Mouse (Mus musculus): ENCODE data around the gene Ptpn14. TPM values are rescaled to one million over a fixed set of nuclear protein-coding genes. Genes with fewer than 3 reads are reported as not detected.

Gene Ptpn14
- polyA plus RNA-seq, 1 experiment from 2014 or later: 7.2 TPM

- Histone ChIP-seq H3K36me3 (peaks cover 59% of the 10 kb centered on the region), H3K27me3 (ENCODE audit: insufficient read depth, poor library complexity, severe bottlenecking) (no peaks in the 10 kb centered on the region), H3K4me1 (peaks cover 37% of the 10 kb centered on the region), H3K27ac (no peak overlapping the region), H3K4me3 (no peak overlapping the region), H3K9me3 (no peaks in the 10 kb centered on the region)
- 61% methylated on average over 7 of the region's 7 CpGs for WGBS
- DNase-seq (ENCODE audit: low spot score): no peak
These were observed 154.8 kb downstream of the Ptpn14 start for GRCm38 (mm10) chr1:189882886-189883285.

- Histone ChIP-seq H3K4me3 (no peak overlapping the region), H3K36me3 (peaks cover 59% of the 10 kb centered on the region), H3K4me1 (peaks cover 43% of the 10 kb centered on the region), H3K9me3 (no peaks in the 10 kb centered on the region), H3K27ac (peak overlapping the region; percentile 3; the same call in 1 of the 2 replicates), H3K27me3 (ENCODE audit: insufficient read depth, poor library complexity, severe bottlenecking) (no peaks in the 10 kb centered on the region)
- WGBS: 49% methylated on average over 17 of the region's 18 CpGs
- DNase-seq (ENCODE audit: low spot score): no peak
These were observed 155.6 kb downstream of the Ptpn14 start for GRCm38 (mm10) chr1:189883531-189884170.

GRCm38 (mm10) chr1:189884951-189885350, 156.9 kb downstream of the Ptpn14 start:
- Histone ChIP-seq H3K27ac (0 out of 2 replicates have a peak overlapping the region, but pooled peaks have one; percentile 24), H3K9me3 (no peaks in the 10 kb centered on the region), H3K27me3 (ENCODE audit: insufficient read depth, poor library complexity, severe bottlenecking) (no peaks in the 10 kb centered on the region), H3K36me3 (peaks cover 56% of the 10 kb centered on the region), H3K4me3 (no peak overlapping the region), H3K4me1 (peaks cover 43% of the 10 kb centered on the region)
- no peak for DNase-seq (ENCODE audit: low spot score)
- WGBS: 74% methylated on average over 13 of the region's 13 CpGs

GRCm38 (mm10) chr1:189885975-189886374, 157.9 kb downstream of the Ptpn14 start:
- Histone ChIP-seq H3K36me3 (peaks cover 48% of the 10 kb centered on the region), H3K9me3 (no peaks in the 10 kb centered on the region), H3K27me3 (ENCODE audit: insufficient read depth, poor library complexity, severe bottlenecking) (no peaks in the 10 kb centered on the region), H3K4me3 (no peak overlapping the region), H3K27ac (0 out of 2 replicates have a peak overlapping the region, but pooled peaks have one; percentile 2), H3K4me1 (peaks cover 43% of the 10 kb centered on the region)
- 73% methylated on average over 6 of the region's 6 CpGs for WGBS
- DNase-seq (ENCODE audit: low spot score): no peak

DNA sequence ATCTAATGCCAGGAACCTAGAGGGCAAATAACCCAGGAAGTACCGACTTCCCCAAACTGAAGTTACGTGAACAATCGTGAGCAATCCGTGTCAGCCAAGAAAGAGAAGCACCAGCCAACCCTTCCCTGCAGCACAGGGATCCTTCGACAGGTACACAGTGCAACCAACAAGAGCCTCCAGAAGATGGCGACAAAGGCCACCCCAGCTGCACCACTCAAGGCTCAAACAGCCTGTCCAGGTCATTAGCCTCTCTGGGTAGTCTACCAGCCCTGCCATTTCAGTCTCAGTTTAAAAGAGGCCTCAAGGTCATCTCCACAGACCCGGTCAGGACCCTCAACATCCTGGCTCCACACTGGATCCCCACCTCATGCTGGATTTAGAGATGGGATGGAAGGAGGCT, 159.4 kb downstream of the Ptpn14 start:
- no peaks in the 10 kb centered on the region for H3K27me3 ChIP-seq (ENCODE audit: insufficient read depth, poor library complexity, severe bottlenecking)
- 35% methylated on average over 7 of the region's 7 CpGs for WGBS
- no peaks in the 10 kb centered on the region for H3K9me3 ChIP-seq
- H3K36me3 ChIP-seq: peaks cover 45% of the 10 kb centered on the region
- peak overlapping the region; percentile 67 for H3K27ac ChIP-seq
- peaks cover 50% of the 10 kb centered on the region for H3K4me1 ChIP-seq
- peak; percentile 85 for DNase-seq (ENCODE audit: low spot score)
- H3K4me3 ChIP-seq: no peak overlapping the region

DNA sequence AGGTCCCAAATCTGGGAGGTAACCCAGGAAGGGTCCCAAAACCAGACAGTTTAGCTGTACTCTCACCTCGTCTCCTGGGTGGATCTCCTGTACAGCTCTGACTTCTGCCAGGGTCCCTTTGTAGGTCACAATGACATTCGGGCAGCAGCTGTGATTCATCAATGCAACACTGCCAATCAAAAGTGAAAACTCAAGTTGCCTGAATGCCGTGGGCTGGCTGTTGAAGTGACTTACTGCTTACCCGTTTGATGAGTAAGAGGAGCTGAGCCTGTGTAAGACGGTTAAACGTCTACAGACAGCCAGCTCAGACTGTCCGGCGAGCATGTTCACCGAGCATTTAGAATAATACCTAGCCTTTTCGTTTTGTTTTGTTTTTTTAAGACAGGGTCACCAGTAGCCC, 160.7 kb downstream of the Ptpn14 start:
- Histone ChIP-seq H3K36me3 (peaks cover 56% of the 10 kb centered on the region), H3K4me1 (peaks cover 41% of the 10 kb centered on the region), H3K4me3 (no peak overlapping the region), H3K27ac (peak overlapping the region; percentile 67; the same call in 1 of the 2 replicates), H3K27me3 (ENCODE audit: insufficient read depth, poor library complexity, severe bottlenecking) (no peaks in the 10 kb centered on the region), H3K9me3 (no peaks in the 10 kb centered on the region)
- DNase-seq (ENCODE audit: low spot score): no peak
- 56% methylated on average over 10 of the region's 10 CpGs for WGBS

- Histone ChIP-seq H3K36me3 (peaks cover 64% of the 10 kb centered on the region), H3K9me3 (no peaks in the 10 kb centered on the region), H3K4me1 (peaks cover 35% of the 10 kb centered on the region), H3K4me3 (no peak overlapping the region), H3K27ac (no peak overlapping the region), H3K27me3 (ENCODE audit: insufficient read depth, poor library complexity, severe bottlenecking) (no peaks in the 10 kb centered on the region)
- 89% methylated on average over 9 of the region's 9 CpGs for WGBS
- DNase-seq (ENCODE audit: low spot score): no peak
These were observed 166.1 kb downstream of the Ptpn14 start for GRCm38 (mm10) chr1:189894191-189894590.

GRCm38 (mm10) chr1:189897861-189898260, 169.8 kb downstream of the Ptpn14 start:
- peaks cover 44% of the 10 kb centered on the region for H3K4me1 ChIP-seq
- no peaks in the 10 kb centered on the region for H3K9me3 ChIP-seq
- 71% methylated on average over 9 of the region's 9 CpGs for WGBS
- H3K4me3 ChIP-seq: no peak overlapping the region
- H3K36me3 ChIP-seq: peaks cover 61% of the 10 kb centered on the region
- no peak for DNase-seq (ENCODE audit: low spot score)
- H3K27ac ChIP-seq: no peak overlapping the region
- no peaks in the 10 kb centered on the region for H3K27me3 ChIP-seq (ENCODE audit: insufficient read depth, poor library complexity, severe bottlenecking)

DNA sequence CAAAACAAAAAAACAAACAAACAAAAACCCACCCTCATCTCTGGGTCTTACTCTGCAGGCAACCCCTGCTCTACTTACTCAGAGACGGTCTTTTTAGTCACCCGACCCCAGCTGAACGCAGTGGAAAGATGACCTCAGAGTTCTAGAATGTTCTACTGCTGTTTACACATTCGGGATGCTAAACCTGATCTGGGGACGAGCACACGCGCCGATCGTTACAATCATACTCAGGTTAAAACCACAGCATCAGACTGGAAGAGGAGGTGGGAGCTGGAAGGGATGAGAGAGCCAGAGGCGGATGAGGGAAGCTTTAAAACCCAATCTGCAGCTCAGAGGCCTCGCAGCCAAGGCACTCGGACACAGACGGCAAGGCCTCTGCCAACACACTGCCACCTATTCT, 170.6 kb downstream of the Ptpn14 start:
- Histone ChIP-seq H3K27me3 (ENCODE audit: insufficient read depth, poor library complexity, severe bottlenecking) (no peaks in the 10 kb centered on the region), H3K4me3 (no peak overlapping the region), H3K9me3 (no peaks in the 10 kb centered on the region), H3K27ac (peak overlapping the region; percentile 4; the same call in 1 of the 2 replicates), H3K36me3 (peaks cover 53% of the 10 kb centered on the region), H3K4me1 (peaks cover 51% of the 10 kb centered on the region)
- no peak for DNase-seq (ENCODE audit: low spot score)
- 71% methylated on average over 13 of the region's 13 CpGs for WGBS

DNA sequence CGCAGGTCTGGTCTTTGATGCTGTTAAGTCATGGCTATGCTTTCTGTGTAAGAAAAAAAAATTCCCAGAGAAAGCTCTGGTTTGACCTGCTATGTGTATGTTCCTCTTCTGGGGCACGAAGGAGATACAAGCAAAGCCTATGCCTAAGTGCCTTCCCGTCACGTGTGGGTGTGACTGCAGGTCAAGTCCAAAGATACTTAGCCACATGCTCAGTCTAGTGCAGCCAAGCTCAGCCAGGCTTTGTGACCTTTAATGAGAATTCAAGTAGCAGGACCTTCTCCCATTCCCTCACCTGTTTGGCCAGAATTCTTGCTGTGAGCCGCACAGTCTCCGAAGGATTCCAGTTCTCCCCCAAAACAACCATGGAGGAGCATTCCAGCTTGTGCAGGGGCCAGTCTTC, 171.5 kb downstream of the Ptpn14 start:
- H3K4me3 ChIP-seq: no peak overlapping the region
- no peak for DNase-seq (ENCODE audit: low spot score)
- H3K36me3 ChIP-seq: peaks cover 45% of the 10 kb centered on the region

GRCm38 (mm10) chr1:189902413-189902812, 174.3 kb downstream of the Ptpn14 start:
- WGBS: 93% methylated on average over 9 of the region's 9 CpGs
- Histone ChIP-seq H3K36me3 (peaks cover 30% of the 10 kb centered on the region), H3K9me3 (no peaks in the 10 kb centered on the region), H3K4me3 (no peak overlapping the region), H3K27me3 (ENCODE audit: insufficient read depth, poor library complexity, severe bottlenecking) (no peaks in the 10 kb centered on the region), H3K4me1 (peaks cover 54% of the 10 kb centered on the region), H3K27ac (no peak overlapping the region)
- no peak for DNase-seq (ENCODE audit: low spot score)

More for the DNA sequence above, 171.5 kb downstream of the Ptpn14 start:
- Histone ChIP-seq H3K4me1 (peaks cover 49% of the 10 kb centered on the region), H3K9me3 (no peaks in the 10 kb centered on the region), H3K27ac (peak overlapping the region; percentile 60; the same call in 1 of the 2 replicates), H3K27me3 (ENCODE audit: insufficient read depth, poor library complexity, severe bottlenecking) (no peaks in the 10 kb centered on the region)
- 79% methylated on average over 6 of the region's 6 CpGs for WGBS

DNA sequence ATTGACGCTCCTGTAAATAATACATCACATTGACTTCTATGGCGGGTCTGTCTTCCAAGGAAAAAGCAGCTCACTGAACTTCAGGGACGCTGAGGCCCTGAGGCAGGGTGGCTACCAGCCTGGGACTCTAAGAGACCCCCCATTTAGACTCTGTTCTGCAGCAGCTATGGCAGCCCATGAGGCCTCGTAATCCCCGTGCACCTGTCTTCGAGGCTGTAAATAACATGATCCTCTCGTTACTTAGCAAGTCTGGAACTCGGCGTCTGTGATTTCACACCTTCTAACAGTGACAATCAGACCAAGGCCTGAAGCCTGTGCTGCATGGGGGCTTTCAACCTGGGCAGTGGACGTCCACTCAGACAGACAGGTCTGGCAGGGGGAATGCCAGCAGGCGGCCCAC, 175.1 kb downstream of the Ptpn14 start:
- Histone ChIP-seq H3K4me1 (peaks cover 58% of the 10 kb centered on the region), H3K4me3 (no peak overlapping the region), H3K27me3 (ENCODE audit: insufficient read depth, poor library complexity, severe bottlenecking) (no peaks in the 10 kb centered on the region), H3K27ac (no peak overlapping the region; the same call in 1 of the 2 replicates), H3K36me3 (peaks cover 32% of the 10 kb centered on the region), H3K9me3 (no peaks in the 10 kb centered on the region)
- 77% methylated on average over 11 of the region's 11 CpGs for WGBS
- no peak for DNase-seq (ENCODE audit: low spot score)

- Histone ChIP-seq H3K27me3 (ENCODE audit: insufficient read depth, poor library complexity, severe bottlenecking) (no peaks in the 10 kb centered on the region), H3K4me1 (peaks cover 83% of the 10 kb centered on the region), H3K36me3 (peaks cover 40% of the 10 kb centered on the region), H3K27ac (peak overlapping the region; percentile 70), H3K4me3 (peak overlapping the region; percentile 5; the same call in 1 of the 2 replicates), H3K9me3 (no peaks in the 10 kb centered on the region)
- no peak for DNase-seq (ENCODE audit: low spot score)
- 46% methylated on average over 13 of the region's 13 CpGs for WGBS
These were observed 182.7 kb downstream of the Ptpn14 start for GRCm38 (mm10) chr1:189910685-189911345.

Data from heart, embryonic 10.5 days (tissue).